Mouse (Mus musculus) embryo, embryonic 10 days (tissue): ENCODE measurements around the gene Olfr1290.

ENCODE experiments used
- DNase-seq: peaks from one replicate; pipeline ENCODE4 v3.0.0-alpha.2; 2015; ENCODE audit warnings: low spot score

Olfr1290 gene

DNA sequence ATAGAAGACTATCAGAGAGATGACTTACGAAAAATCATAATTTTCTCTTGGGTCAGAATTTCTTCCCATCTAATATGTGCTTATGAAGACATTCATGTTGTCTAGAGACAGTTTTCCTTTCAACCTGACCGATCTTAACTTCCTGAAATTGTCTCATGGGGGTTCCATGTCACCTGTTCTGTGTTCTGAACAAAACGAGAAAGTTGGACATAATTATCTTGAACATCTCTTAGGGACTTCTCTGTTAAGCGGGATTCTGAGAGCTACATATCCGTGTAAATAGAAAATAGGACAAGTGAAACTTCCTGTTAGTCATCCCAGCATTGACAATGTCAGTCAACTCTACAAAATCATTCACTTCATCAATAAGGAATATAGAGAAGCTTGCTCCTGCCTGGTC lies at the start of gene Olfr1290:
Olfr1290 (minus strand) TSS at position 101 of the 400 bp plus-strand sequence.
- no peak for DNase-seq

DNA sequence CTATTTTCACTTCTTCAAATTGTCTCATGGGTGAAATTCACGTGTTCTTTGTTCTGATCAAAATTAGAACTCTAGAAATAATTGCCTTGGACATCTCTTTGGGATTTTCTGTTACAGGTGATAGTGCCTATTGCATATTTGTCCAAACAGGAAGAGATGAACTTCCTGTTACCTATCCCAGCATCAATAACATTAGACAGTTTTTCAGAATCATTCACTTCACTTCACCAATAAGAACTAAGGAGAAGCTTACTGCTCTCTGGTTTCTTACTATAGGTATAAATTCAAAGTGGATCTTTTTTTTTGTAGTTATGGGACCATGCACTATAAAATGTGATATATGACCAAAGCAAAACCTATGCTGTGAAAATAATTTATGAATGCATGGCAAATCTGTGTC lies 46.6 kb upstream of the Olfr1290 start, which contains the start of gene Olfr1294:
Olfr1294 (minus strand) TSS at position 101 of the 400 bp plus-strand sequence.
- no peak for DNase-seq

DNA sequence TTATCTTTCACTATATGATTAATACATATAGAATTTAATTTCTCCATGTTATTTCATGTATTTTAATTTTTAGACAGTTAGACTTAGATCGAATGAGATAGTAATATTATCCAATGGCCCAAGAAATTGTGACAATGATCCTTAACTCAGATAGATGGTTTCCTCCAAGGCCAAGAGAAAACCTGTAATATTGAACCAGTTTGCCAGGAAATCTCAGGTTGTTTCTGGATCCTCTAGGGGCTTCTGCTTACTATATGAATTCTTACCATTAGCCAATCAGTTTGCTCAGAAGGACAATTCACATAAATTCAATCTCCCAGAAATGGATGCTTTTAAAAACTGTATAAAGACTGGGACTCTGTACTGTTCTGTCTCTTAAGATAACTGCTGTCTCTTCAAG lies 31.3 kb upstream of the Olfr1290 start, which contains the start of gene Olfr1293-ps:
Olfr1293-ps (plus strand) TSS at position 301 of the 400 bp plus-strand sequence.
- DNase-seq: no peak

- no peak for DNase-seq
Observed at GRCm38 (mm10) chr2:111517451-111517850, 23.8 kb upstream of the Olfr1290 start.

GRCm38 (mm10) chr2:111496880-111497279 lies 3.3 kb upstream of the Olfr1290 start, which contains the start of gene Olfr1291-ps1:
TSS of gene Olfr1291-ps1 (plus strand) at chr2:111497180.
- no peak for DNase-seq

- no peak for DNase-seq
Observed at GRCm38 (mm10) chr2:111480519-111480918, 13.1 kb downstream of the Olfr1290 start, which contains the start of gene Olfr1289. TSS of gene Olfr1289 (plus strand) at chr2:111480819.

GRCm38 (mm10) chr2:111473801-111474200 lies 19.8 kb downstream of the Olfr1290 start, which contains the start of gene Olfr1288:
TSS of gene Olfr1288 (plus strand) at chr2:111474101.
- no peak for DNase-seq

DNA sequence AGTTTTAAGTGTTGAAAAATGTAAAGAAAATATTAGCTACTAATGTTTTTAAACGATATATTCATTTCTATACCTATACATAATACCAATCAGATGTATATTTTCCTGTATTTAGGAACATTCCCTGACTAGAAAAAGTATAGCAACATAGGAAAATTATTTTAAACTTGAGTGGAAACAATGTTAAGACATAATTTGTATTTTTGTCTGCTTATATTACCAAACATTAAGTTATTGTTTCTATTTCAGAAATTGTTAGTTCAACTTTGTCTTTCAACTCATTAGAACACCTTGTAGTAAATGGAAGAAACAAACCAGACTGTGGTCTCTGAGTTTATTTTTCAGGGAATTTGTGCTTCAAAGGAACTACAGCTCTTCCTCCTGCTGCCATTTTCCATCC lies 44.8 kb downstream of the Olfr1290 start, which contains the start of gene Olfr1287:
Olfr1287 (plus strand) TSS at position 301 of the 400 bp plus-strand sequence.
- no peak for DNase-seq
